Mouse (Mus musculus) limb, embryonic 11.5 days (tissue): ENCODE data around the gene Slc30a1. TPM values are rescaled to one million over a fixed set of nuclear protein-coding genes. Genes with fewer than 3 reads are reported as not detected.
A peak's percentile ranks its signal among the peaks of the same experiment; 100 is the strongest.

Source experiments
- ATAC-seq: fragments of 200-750 bp; cut with Nextera tagmentation; 2 replicates; pipeline ENCODE4 v1.8.0; 2017; ENCODE audit warnings: low read depth; ENCODE audit not compliant: insufficient number of reproducible peaks, low FRiP score, low TSS enrichment
- DNase-seq: peaks from one replicate; pipeline ENCODE4 v3.0.0-alpha.2; 2015; ENCODE audit warnings: low spot score
- H3K27ac ChIP-seq: fragments of 300-500 bp; sonication (generic); replicated peaks from 2 replicates; pipeline ENCODE4 v1.5.1; 2014; ENCODE audit warnings: low read depth, mild to moderate bottlenecking, low read length
- H3K27me3 ChIP-seq: fragments of 300-500 bp; sonication (generic); 2 replicates; pipeline ENCODE4 v1.6.1; 2014; ENCODE audit warnings: mild to moderate bottlenecking, low read length, mixed read lengths; ENCODE audit not compliant: control insufficient read depth, insufficient read depth
- H3K36me3 ChIP-seq: fragments of 300-500 bp; sonication (generic); 2 replicates; pipeline ENCODE4 v1.6.1; 2014; ENCODE audit warnings: mild to moderate bottlenecking, low read length, moderate library complexity, mixed read lengths; ENCODE audit not compliant: control insufficient read depth, insufficient read depth
- H3K4me1 ChIP-seq: fragments of 300-500 bp; sonication (generic); 2 replicates; pipeline ENCODE4 v1.6.1; 2014; ENCODE audit warnings: low read length, mixed read lengths; ENCODE audit not compliant: control insufficient read depth, insufficient read depth
- H3K4me2 ChIP-seq: fragments of 300-500 bp; sonication (generic); 2 replicates; pipeline ENCODE4 v1.6.1; 2014; ENCODE audit warnings: low read depth, mild to moderate bottlenecking, moderate library complexity; ENCODE audit not compliant: severe bottlenecking
- H3K4me3 ChIP-seq: fragments of 300-500 bp; sonication (generic); 2 replicates; pipeline ENCODE4 v1.5.1; 2014; ENCODE audit warnings: low read depth, low read length
- H3K9ac ChIP-seq: fragments of 300-500 bp; sonication (generic); 2 replicates; pipeline ENCODE4 v1.6.1; 2014; ENCODE audit warnings: mild to moderate bottlenecking, low read length
- H3K9me3 ChIP-seq: fragments of 300-500 bp; sonication (generic); 2 replicates; pipeline ENCODE4 v1.6.1; 2016; ENCODE audit warnings: low read length; ENCODE audit not compliant: control insufficient read depth
- WGBS: fragments of 180-500 bp; shearing (Covaris S2); extraction: QIAGEN DNeasy Blood & Tissue Kit; methylation state at CpG from one replicate; pipeline ENCODE4 v1.1.7; 2014; 5-methylcytosine and 5-hydroxymethylcytosine counted together
- polyA plus RNA-seq: library from polyadenylated mRNA; unstranded; fragments of >200 nt; fragmentation: Nextera tagmentation; extraction: Ambion mirVana; gene quantifications from 2 replicates; pipeline ENCODE4 v1.2.1, GENCODE M21; 2014

Gene Slc30a1
- polyA plus RNA-seq, 1 experiment from 2014 or later: 1.3 TPM

- no peaks in the 10 kb centered on the region for H3K9me3 ChIP-seq
- no peaks in the 10 kb centered on the region for H3K36me3 ChIP-seq
- DNase-seq (no peak), ATAC-seq (no peak)
- no peaks in the 10 kb centered on the region for H3K27me3 ChIP-seq
- WGBS: 87% methylated on average over 10 of the region's 10 CpGs
- H3K27ac ChIP-seq: no peak overlapping the region
- no peaks in the 10 kb centered on the region for H3K4me1 ChIP-seq
- no peak overlapping the region for H3K4me3 ChIP-seq
- no peak overlapping the region for H3K9ac ChIP-seq
- no peak overlapping the region for H3K4me2 ChIP-seq
Observed at GRCm38 (mm10) chr1:191882474-191883206, 23.9 kb upstream of the Slc30a1 start.

- Histone ChIP-seq H3K36me3 (no peaks in the 10 kb centered on the region), H3K27ac (no peak overlapping the region), H3K9ac (no peak overlapping the region), H3K4me1 (no peaks in the 10 kb centered on the region), H3K4me2 (no peak overlapping the region), H3K4me3 (no peak overlapping the region), H3K27me3 (no peaks in the 10 kb centered on the region), H3K9me3 (no peaks in the 10 kb centered on the region)
- WGBS: 75% methylated on average over 5 of the region's 5 CpGs
- DNase-seq: no peak
- no peak for ATAC-seq
Observed at GRCm38 (mm10) chr1:191883654-191884053, 22.9 kb upstream of the Slc30a1 start.

GRCm38 (mm10) chr1:191891912-191892311 lies 14.7 kb upstream of the Slc30a1 start:
- Histone ChIP-seq H3K4me2 (no peak overlapping the region), H3K9me3 (no peaks in the 10 kb centered on the region), H3K36me3 (no peaks in the 10 kb centered on the region), H3K4me3 (no peak overlapping the region), H3K27me3 (no peaks in the 10 kb centered on the region), H3K27ac (no peak overlapping the region), H3K4me1 (no peaks in the 10 kb centered on the region), H3K9ac (no peak overlapping the region)
- no peak for ATAC-seq
- no peak for DNase-seq
- WGBS: 77% methylated on average over 6 of the region's 6 CpGs

GRCm38 (mm10) chr1:191894386-191894785 lies 12.2 kb upstream of the Slc30a1 start:
- DNase-seq (no peak), ATAC-seq (no peak)
- no peak overlapping the region for H3K4me3 ChIP-seq

GRCm38 (mm10) chr1:191894857-191895256 lies 11.7 kb upstream of the Slc30a1 start:
- ATAC-seq (no peak), DNase-seq (no peak)
- Histone ChIP-seq H3K27me3 (no peaks in the 10 kb centered on the region), H3K4me1 (no peaks in the 10 kb centered on the region), H3K9me3 (no peaks in the 10 kb centered on the region), H3K36me3 (no peaks in the 10 kb centered on the region), H3K9ac (no peak overlapping the region), H3K27ac (no peak overlapping the region), H3K4me3 (no peak overlapping the region), H3K4me2 (no peak overlapping the region)
- WGBS: 92% methylated on average over 9 of the region's 9 CpGs

More at GRCm38 (mm10) chr1:191894386-191894785, 12.2 kb upstream of the Slc30a1 start:
- 84% methylated on average over 17 of the region's 17 CpGs for WGBS
- no peaks in the 10 kb centered on the region for H3K36me3 ChIP-seq
- H3K9ac ChIP-seq: no peak overlapping the region
- H3K27ac ChIP-seq: no peak overlapping the region
- H3K4me2 ChIP-seq: no peak overlapping the region
- H3K27me3 ChIP-seq: no peaks in the 10 kb centered on the region
- no peaks in the 10 kb centered on the region for H3K9me3 ChIP-seq
- no peaks in the 10 kb centered on the region for H3K4me1 ChIP-seq

- Histone ChIP-seq H3K4me3 (no peak overlapping the region), H3K4me1 (no peaks in the 10 kb centered on the region), H3K4me2 (no peak overlapping the region), H3K9ac (no peak overlapping the region), H3K27me3 (no peaks in the 10 kb centered on the region), H3K27ac (no peak overlapping the region), H3K9me3 (no peaks in the 10 kb centered on the region), H3K36me3 (no peaks in the 10 kb centered on the region)
- peak; percentile 29 for DNase-seq
- WGBS: 77% methylated on average over 12 of the region's 12 CpGs
- ATAC-seq: no peak
Observed at GRCm38 (mm10) chr1:191896806-191897552, 9.6 kb upstream of the Slc30a1 start.

GRCm38 (mm10) chr1:191905637-191906533 lies 682 bp upstream of the Slc30a1 start:
- Histone ChIP-seq H3K27me3 (no peaks in the 10 kb centered on the region), H3K9ac (peak overlapping the region; percentile 64), H3K4me1 (peaks cover 9% of the 10 kb centered on the region), H3K36me3 (peaks cover 5% of the 10 kb centered on the region), H3K4me3 (peak overlapping the region; percentile 73), H3K4me2 (peak overlapping the region; percentile 92), H3K9me3 (no peaks in the 10 kb centered on the region), H3K27ac (no peak overlapping the region)
- 3% methylated on average over 54 of the region's 58 CpGs for WGBS
- DNase-seq (no peak), ATAC-seq (peak; percentile 72)

GRCm38 (mm10) chr1:191907431-191907810 lies 854 bp downstream of the Slc30a1 start:
- H3K4me1 ChIP-seq: peaks cover 9% of the 10 kb centered on the region
- H3K27me3 ChIP-seq: no peaks in the 10 kb centered on the region
- peak overlapping the region; percentile 73 for H3K4me3 ChIP-seq
- under 1% methylated on average over 43 of the region's 43 CpGs for WGBS
- peaks cover 5% of the 10 kb centered on the region for H3K36me3 ChIP-seq
- peak overlapping the region; percentile 96 for H3K4me2 ChIP-seq
- H3K9ac ChIP-seq: peak overlapping the region; percentile 70
- peak; percentile 88 for DNase-seq
- ATAC-seq: peak; percentile 48; the same call in 1 of the 2 replicates
- no peak overlapping the region; the same call in 1 of the 2 replicates for H3K27ac ChIP-seq
- H3K9me3 ChIP-seq: no peaks in the 10 kb centered on the region
